Mouse (Mus musculus) heart, adult 9 months (tissue): ENCODE results near the gene Bclaf3.

ENCODE experiments used
- DNase-seq, 2 experiments: peaks; one replicate each; pipeline ENCODE4 v3.0.0; 2022; ENCODE audit warnings: low spot score in 2 of 2

Bclaf3 gene

GRCm38 (mm10) chrX:159626907-159627587 is 100.6 kb downstream of the Bclaf3 start, which contains the start of gene Sh3kbp1:
Sh3kbp1 (plus strand) TSS chrX:159627272.
- peak; percentile 51 to 59 for DNase-seq

- DNase-seq: peak in 1 of 2 experiments; percentile 17
These were observed 101.4 kb downstream of the Bclaf3 start for GRCm38 (mm10) chrX:159627588-159628566.

DNA sequence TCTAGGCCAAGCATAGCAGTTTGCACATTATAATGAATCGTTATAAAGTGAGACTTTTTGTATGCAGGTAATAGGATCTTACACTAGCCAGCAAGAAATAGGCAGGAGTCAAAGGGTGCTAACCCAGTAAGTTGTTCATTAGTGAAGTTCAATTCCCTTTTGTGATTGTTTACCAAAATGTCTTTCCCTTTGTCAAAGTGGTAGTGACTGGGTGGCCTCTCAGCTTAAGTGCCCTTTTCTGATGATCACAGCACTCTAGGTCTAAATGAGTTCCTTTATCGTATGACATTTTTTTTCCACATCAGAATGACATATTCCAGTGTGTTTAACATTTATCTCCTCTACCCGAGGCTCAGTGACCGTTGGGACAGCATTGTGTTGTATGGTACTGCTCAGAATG is 102.1 kb downstream of the Bclaf3 start:
- DNase-seq: no peak

DNA sequence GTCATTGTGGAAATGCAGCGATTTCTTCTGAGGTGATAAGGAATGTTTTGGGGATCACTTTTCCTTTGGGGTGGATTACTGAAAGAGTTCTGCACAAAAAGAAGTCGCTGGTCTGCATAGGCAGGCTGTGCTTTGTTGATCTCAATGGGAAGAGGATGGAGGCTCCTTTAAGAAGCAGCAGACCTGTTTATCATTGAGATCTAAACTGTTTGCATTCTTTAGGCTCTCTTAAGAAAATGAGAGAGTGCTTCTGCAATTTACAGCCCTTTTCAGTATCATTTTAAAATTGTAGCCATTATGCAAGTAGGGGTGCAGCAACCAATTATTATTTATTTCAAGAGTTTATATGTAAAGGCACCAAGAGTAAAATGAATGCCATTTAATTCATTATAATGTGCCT is 102.7 kb downstream of the Bclaf3 start:
- DNase-seq: no peak

- DNase-seq: peak in 1 of 2 experiments; percentile 8
These were observed 112.2 kb downstream of the Bclaf3 start for GRCm38 (mm10) chrX:159638500-159639227.

- DNase-seq: no peak
These were observed 113.5 kb downstream of the Bclaf3 start for GRCm38 (mm10) chrX:159639991-159640390.
